In genomic region chr4:56829511-56829921, GRCm38 (mm10) we compare ENCODE assay signal across 9 mouse cellular contexts. TPM values are rescaled to one million over a fixed set of nuclear protein-coding genes. Genes with fewer than 3 reads are reported as not detected.
DNase-seq lines count a peak whose midpoint lies in the region; ATAC-seq and TF ChIP-seq lines count a peak whose summit lies in the region.
"Had no signal": no experiment of that assay in that cellular context is flagged by ENCODE, and none has a peak within 500 bp of the region (broad histone marks: within the 10 kb centered on the region; RNA-seq: fewer than 3 reads in every experiment).

No protein-coding gene starts in this region.

- H3K27me3 ChIP-seq in heart, embryonic 10.5 days (ENCODE audit: insufficient read depth, poor library complexity, severe bottlenecking) = no peaks in the 10 kb centered on the region
- H3K27me3 ChIP-seq in heart, embryonic 12.5 days (replicated peaks) = no peaks in the 10 kb centered on the region
- H3K27me3 ChIP-seq: CH12.LX had no signal

- H3K36me3 ChIP-seq in heart, embryonic 10.5 days = peaks cover 32% of the 10 kb centered on the region
- H3K36me3 ChIP-seq in heart, embryonic 12.5 days = peaks cover 22% of the 10 kb centered on the region

- H3K4me3 ChIP-seq in heart, embryonic 10.5 days = no peak overlapping the region
- no peak overlapping the region for H3K4me3 ChIP-seq in heart, embryonic 12.5 days
- H3K4me3 ChIP-seq in layer of hippocampus, adult 2 months = no peak overlapping the region; the same call in 1 of the 2 replicates

- no peak overlapping the region for H3K27ac ChIP-seq in heart, embryonic 10.5 days
- H3K27ac ChIP-seq in heart, embryonic 12.5 days (ENCODE audit: poor library complexity, severe bottlenecking) = no peak overlapping the region
- H3K27ac ChIP-seq in layer of hippocampus, adult 2 months = peak overlapping the region; percentile 84

- no peak overlapping the region for H3K4me2 ChIP-seq in heart, embryonic 12.5 days

- 74% methylated on average over 7 of the region's 7 CpGs for WGBS in heart, embryonic 10.5 days
- WGBS in heart, embryonic 12.5 days = 60% methylated on average over 7 of the region's 7 CpGs

- H3K9ac ChIP-seq in heart, embryonic 12.5 days = no peak overlapping the region

- H3K9me3 ChIP-seq in heart, embryonic 10.5 days = no peaks in the 10 kb centered on the region
- H3K9me3 ChIP-seq in heart, embryonic 12.5 days (replicated peaks) = no peaks in the 10 kb centered on the region

- TF ChIP-seq CTCF in layer of hippocampus, adult 2 months (conservative IDR thresholded peaks at IDR 0.05) = no peak

- ATAC-seq in heart, embryonic 12.5 days (ENCODE audit: insufficient number of reproducible peaks, low FRiP score) = peak; percentile 36; the same call in 1 of the 2 replicates

- peaks cover 11% of the 10 kb centered on the region; the same call in 1 of the 2 replicates for H3K4me1 ChIP-seq in heart, embryonic 10.5 days
- peaks cover 13% of the 10 kb centered on the region; the same call in 1 of the 2 replicates for H3K4me1 ChIP-seq in heart, embryonic 12.5 days (replicated peaks)

- DNase-seq in heart, adult 18-20 months = peak; percentile 37 to 56
- no peak for DNase-seq in heart, embryonic 10.5 days (ENCODE audit: low spot score)
- peak; percentile 40 for DNase-seq in adipocyte (ENCODE audit: low spot score)
- peak; percentile 26 to 57 for DNase-seq in layer of hippocampus, adult 2 months (ENCODE audit: low spot score in 2 of 2)
- peak; percentile 8 for DNase-seq in skeletal muscle tissue, adult 2 months (ENCODE audit: low read depth, low spot score)
- DNase-seq in thymus, postnatal 4 days = no peak
- DNase-seq in spleen, postnatal 36 days (ENCODE audit: low spot score in 2 of 2) = no peak

RNA-seq across cellular contexts. Expression of gene Fam206a, which starts 27.4 kb away (rescaled TPM):
- total RNA-seq in heart, adult 18-20 months (2021) = 1 to 10 TPM; 1.8 to 1.9 TPM
- 15.7 and 19.5 TPM in 2 replicates for polyA plus RNA-seq in heart, embryonic 10.5 days (2016; fragmentation: Nextera tagmentation; extraction: Ambion mirVana)
- 12.2 and 14.6 TPM in 2 replicates for polyA plus RNA-seq in heart, embryonic 12.5 days (2016; fragmentation: Nextera tagmentation; extraction: Ambion mirVana)
- 10 to 100 TPM; 17.6 to 18.1 TPM for total RNA-seq in layer of hippocampus, adult 2 months (2021)

RNA-seq across cellular contexts. Expression of gene Elp1, which starts 27.4 kb away (rescaled TPM):
- total RNA-seq in heart, adult 18-20 months (2021) = 10 to 100 TPM; 19.7 to 22.1 TPM
- 56.2 and 56.3 TPM in 2 replicates for polyA plus RNA-seq in heart, embryonic 10.5 days (2016; fragmentation: Nextera tagmentation; extraction: Ambion mirVana)
- polyA plus RNA-seq in heart, embryonic 12.5 days (2016; fragmentation: Nextera tagmentation; extraction: Ambion mirVana) = 48.6 and 49.4 TPM in 2 replicates
- 10 to 100 TPM; 61.9 to 63.7 TPM for total RNA-seq in layer of hippocampus, adult 2 months (2021)

RNA-seq across cellular contexts. Expression of gene Ctnnal1, which starts 35.5 kb away (rescaled TPM):
- 10 to 100 TPM; 24.8 to 37.8 TPM for total RNA-seq in heart, adult 18-20 months (2021)
- 18.2 and 23.2 TPM in 2 replicates for polyA plus RNA-seq in heart, embryonic 10.5 days (2016; fragmentation: Nextera tagmentation; extraction: Ambion mirVana)
- 20.5 and 21.7 TPM in 2 replicates for polyA plus RNA-seq in heart, embryonic 12.5 days (2016; fragmentation: Nextera tagmentation; extraction: Ambion mirVana)
- total RNA-seq in layer of hippocampus, adult 2 months (2021) = 10 to 100 TPM; 14.3 to 17.4 TPM

Comparison
In these comparisons a context has a peak if more than half of its experiments do, and no peak if none do; other contexts are left out.
1. DNase-seq: peak in heart, adult 18-20 months (2 of 2), adipocyte (single experiment), layer of hippocampus, adult 2 months (2 of 2) and skeletal muscle tissue, adult 2 months (single experiment); none in heart, embryonic 10.5 days (single experiment), thymus, postnatal 4 days (single experiment) and spleen, postnatal 36 days (0 of 2).
2. RNA of gene Fam206a, which starts 27.4 kb away (total RNA-seq): 17.6 to 18.1 TPM in layer of hippocampus, adult 2 months; 1.8 to 1.9 TPM in heart, adult 18-20 months; every median in the first group is over 4 times any median in the second.